Mouse (Mus musculus) embryonic facial prominence, embryonic 14.5 days (tissue): ENCODE data around the gene Anp32e. TPM values are rescaled to one million over a fixed set of nuclear protein-coding genes. Genes with fewer than 3 reads are reported as not detected.
"Not testable (repeated sequence)": the region's sequence is repeated elsewhere in the genome, so short reads cannot be mapped to it uniquely, and the experiment has no call there.

Experiments
- ATAC-seq: fragments of 200-750 bp; cut with Nextera tagmentation; 2 replicates; pipeline ENCODE4 v1.8.0; 2017; ENCODE audit warnings: low read depth, moderate number of reproducible peaks, moderate TSS enrichment
- DNase-seq: peaks from one replicate; pipeline ENCODE4 v3.0.0-alpha.2; 2015; ENCODE audit warnings: low spot score
- H3K27ac ChIP-seq: fragments of 300-500 bp; sonication (generic); replicated peaks from 2 replicates; pipeline ENCODE4 v1.5.1; 2014; ENCODE audit warnings: low read depth, mild to moderate bottlenecking, low read length, moderate library complexity
- H3K27me3 ChIP-seq: fragments of 300-500 bp; sonication (generic); replicated peaks from 2 replicates; pipeline ENCODE4 v1.6.1; 2014; ENCODE audit warnings: low read length; ENCODE audit not compliant: control insufficient read depth, insufficient read depth
- H3K36me3 ChIP-seq: fragments of 300-500 bp; sonication (generic); 2 replicates; pipeline ENCODE4 v1.6.1; 2014; ENCODE audit warnings: low read length, mixed read lengths; ENCODE audit not compliant: control insufficient read depth, insufficient read depth
- H3K4me1 ChIP-seq: fragments of 300-500 bp; sonication (generic); 2 replicates; pipeline ENCODE4 v1.6.1; 2014; ENCODE audit warnings: antibody characterized with exemption, low read length; ENCODE audit not compliant: control insufficient read depth, insufficient read depth
- H3K4me2 ChIP-seq: fragments of 300-500 bp; sonication (generic); 2 replicates; pipeline ENCODE4 v1.6.1; 2014; ENCODE audit warnings: low read depth, mild to moderate bottlenecking, low read length, moderate library complexity, mixed read lengths
- H3K4me3 ChIP-seq: fragments of 300-500 bp; sonication (generic); 2 replicates; pipeline ENCODE4 v1.5.1; 2014; ENCODE audit warnings: low read depth, mild to moderate bottlenecking, low read length
- H3K9ac ChIP-seq: fragments of 300-500 bp; sonication (generic); 2 replicates; pipeline ENCODE4 v1.6.1; 2014; ENCODE audit warnings: low read depth, mild to moderate bottlenecking, low read length, moderate library complexity, mixed read lengths
- H3K9me3 ChIP-seq: fragments of 300-500 bp; sonication (generic); 2 replicates; pipeline ENCODE4 v1.6.1; 2016; ENCODE audit warnings: low read length; ENCODE audit not compliant: control insufficient read depth
- WGBS: fragments of 180-500 bp; shearing (Covaris S2); extraction: QIAGEN DNeasy Blood & Tissue Kit; methylation state at CpG from one replicate; pipeline ENCODE4 v1.1.7; 2014; 5-methylcytosine and 5-hydroxymethylcytosine counted together
- polyA plus RNA-seq: library from polyadenylated mRNA; unstranded; fragments of >200 nt; fragmentation: Nextera tagmentation; extraction: Ambion mirVana; gene quantifications from 2 replicates; pipeline ENCODE4 v1.2.1, GENCODE M21; 2014

The Anp32e gene
- polyA plus RNA-seq, 1 experiment from 2014 or later: 62.6 TPM

DNA sequence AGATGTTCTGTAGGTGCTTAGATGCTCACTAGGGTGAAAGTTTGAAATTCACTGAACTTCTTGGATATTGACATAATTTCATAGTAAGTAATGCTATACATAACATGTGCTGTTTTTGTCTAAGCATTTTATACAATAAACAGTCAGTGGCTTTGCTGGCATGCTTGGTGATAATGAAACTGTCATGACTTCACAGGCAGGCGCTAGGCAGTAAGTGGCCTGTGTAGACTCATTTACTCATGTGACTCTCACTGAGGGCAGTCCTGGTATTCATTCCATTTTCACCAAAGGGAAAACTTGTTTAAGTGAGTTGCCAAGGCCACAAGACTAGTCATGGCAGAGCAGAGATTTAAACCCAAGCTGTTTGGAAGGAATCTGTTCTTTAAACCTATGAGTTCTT, 40.2 kb downstream of the Anp32e start:
- Histone ChIP-seq H3K4me3 (no peak overlapping the region), H3K4me1 (peaks cover 10% of the 10 kb centered on the region; the same call in 1 of the 2 replicates), H3K27ac (no peak overlapping the region), H3K36me3 (no peaks in the 10 kb centered on the region), H3K9ac (0 out of 2 replicates have a peak overlapping the region, but pooled peaks have one; percentile 20), H3K4me2 (no peak overlapping the region), H3K9me3 (no peaks in the 10 kb centered on the region), H3K27me3 (0 out of 2 replicates have a peak, but pooled peaks cover 7% of the 10 kb centered on the region)
- 88% methylated on average over 1 of the region's 1 CpGs for WGBS
- ATAC-seq (no peak), DNase-seq (no peak)

DNA sequence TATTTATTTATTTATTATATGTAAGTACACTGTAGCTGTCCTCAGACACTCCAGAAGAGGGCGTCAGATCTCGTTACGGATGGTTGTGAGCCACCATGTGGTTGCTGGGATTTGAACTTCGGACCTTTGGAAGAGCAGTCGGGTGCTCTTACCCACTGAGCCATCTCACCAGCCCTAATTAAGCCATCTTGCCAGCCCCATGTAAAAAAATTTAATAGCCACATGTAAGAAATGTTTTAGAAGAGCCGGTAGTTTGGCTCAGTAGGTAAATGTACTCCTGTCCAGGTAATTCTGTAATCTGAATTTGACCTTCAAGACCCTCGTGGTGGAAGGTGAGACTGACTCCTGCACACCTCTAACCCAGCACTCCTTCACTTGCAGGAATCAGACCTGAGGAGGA, 41.6 kb downstream of the Anp32e start:
- not testable (repeated sequence) for H3K9me3 ChIP-seq, H3K27me3 ChIP-seq, H3K4me2 ChIP-seq, H3K9ac ChIP-seq, ATAC-seq, DNase-seq, H3K27ac ChIP-seq, H3K36me3 ChIP-seq, H3K4me3 ChIP-seq
- WGBS: 58% methylated on average over 6 of the region's 7 CpGs
- peaks cover 10% of the 10 kb centered on the region; the same call in 1 of the 2 replicates for H3K4me1 ChIP-seq

DNA sequence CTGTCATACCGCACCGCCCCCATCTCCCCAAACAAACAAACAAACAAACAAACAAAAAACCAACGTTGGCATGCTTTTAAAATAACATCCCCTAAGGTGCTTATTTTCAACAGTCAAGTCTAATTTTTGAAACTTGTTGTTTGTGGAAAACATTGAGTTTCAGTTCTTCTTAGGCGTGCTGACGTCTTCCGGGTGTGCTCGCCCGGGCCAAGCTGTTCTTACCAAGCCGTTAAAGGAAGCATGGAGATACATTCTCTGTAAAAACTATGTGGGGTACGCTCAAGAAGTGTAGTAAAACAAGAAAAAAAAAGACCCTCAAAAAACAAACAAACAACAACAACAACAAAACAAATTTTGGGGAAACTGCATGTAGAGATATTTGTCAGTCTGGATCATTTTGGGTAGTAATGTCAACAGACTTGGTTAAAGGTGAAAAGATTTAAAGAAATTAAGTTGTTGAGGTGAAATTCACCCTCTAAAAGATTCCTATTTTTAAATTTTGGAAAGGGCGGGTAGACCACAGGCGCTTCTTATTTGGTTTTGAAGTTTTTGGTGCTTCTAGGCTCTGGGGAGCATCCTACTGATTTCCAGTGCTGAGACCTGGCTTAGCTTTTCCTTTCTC, 43.3 kb downstream of the Anp32e start:
- Histone ChIP-seq H3K4me3 (peak overlapping the region; percentile 35), H3K27me3 (0 out of 2 replicates have a peak, but pooled peaks cover 7% of the 10 kb centered on the region), H3K9me3 (no peaks in the 10 kb centered on the region), H3K4me1 (peaks cover 10% of the 10 kb centered on the region; the same call in 1 of the 2 replicates), H3K9ac (peak overlapping the region; percentile 62), H3K4me2 (peak overlapping the region; percentile 76), H3K36me3 (no peaks in the 10 kb centered on the region), H3K27ac (peak overlapping the region; percentile 64)
- DNase-seq: no peak
- 61% methylated on average over 12 of the region's 12 CpGs for WGBS
- no peak for ATAC-seq

DNA sequence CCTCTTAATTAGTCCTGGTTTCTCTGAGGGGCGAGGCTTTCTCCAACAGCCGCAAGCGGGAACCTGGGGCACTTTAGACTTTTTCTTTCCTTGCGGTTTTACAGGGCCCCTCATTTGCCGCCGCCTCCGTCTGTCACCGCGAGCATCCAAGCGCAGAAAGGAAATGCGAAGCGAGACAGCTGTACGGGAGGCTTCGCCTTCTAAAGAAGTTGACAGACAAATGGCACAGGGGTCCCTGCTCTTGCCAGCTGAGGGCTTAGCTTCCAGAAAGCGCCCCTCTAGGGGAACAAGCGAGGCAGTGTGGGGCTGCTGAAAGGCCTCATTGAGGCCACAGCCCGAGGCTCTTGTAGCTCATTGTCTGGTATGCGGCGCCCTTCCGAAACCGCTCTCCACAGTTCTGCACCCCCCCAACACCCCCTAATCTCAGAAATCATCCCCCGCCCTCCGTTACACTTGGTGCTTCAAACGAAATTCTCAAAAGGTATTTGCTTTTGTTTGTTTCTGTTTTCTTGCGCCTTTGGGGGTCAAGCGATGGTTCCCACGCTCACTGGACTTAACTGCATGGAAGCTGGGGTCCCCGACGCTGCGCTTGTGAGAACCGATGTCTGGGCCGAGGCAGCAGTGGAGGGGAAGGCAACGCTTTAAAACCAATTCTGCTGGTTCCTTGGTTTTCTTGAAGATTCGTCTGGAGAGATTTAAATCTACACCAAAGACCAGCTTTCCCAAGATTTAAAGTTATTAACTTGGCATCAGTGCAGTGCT, 44.0 kb downstream of the Anp32e start:
- WGBS: 3% methylated on average over 34 of the region's 34 CpGs
- peak overlapping the region; percentile 64 for H3K27ac ChIP-seq
- ATAC-seq (peak; percentile 93), DNase-seq (peak; percentile 94)
- no peaks in the 10 kb centered on the region for H3K36me3 ChIP-seq
- H3K4me3 ChIP-seq: peak overlapping the region; percentile 35
- H3K4me2 ChIP-seq: peak overlapping the region; percentile 76
- H3K4me1 ChIP-seq: peaks cover 10% of the 10 kb centered on the region; the same call in 1 of the 2 replicates
- H3K27me3 ChIP-seq: 0 out of 2 replicates have a peak, but pooled peaks cover 7% of the 10 kb centered on the region
- peak overlapping the region; percentile 62 for H3K9ac ChIP-seq
- no peaks in the 10 kb centered on the region for H3K9me3 ChIP-seq

DNA sequence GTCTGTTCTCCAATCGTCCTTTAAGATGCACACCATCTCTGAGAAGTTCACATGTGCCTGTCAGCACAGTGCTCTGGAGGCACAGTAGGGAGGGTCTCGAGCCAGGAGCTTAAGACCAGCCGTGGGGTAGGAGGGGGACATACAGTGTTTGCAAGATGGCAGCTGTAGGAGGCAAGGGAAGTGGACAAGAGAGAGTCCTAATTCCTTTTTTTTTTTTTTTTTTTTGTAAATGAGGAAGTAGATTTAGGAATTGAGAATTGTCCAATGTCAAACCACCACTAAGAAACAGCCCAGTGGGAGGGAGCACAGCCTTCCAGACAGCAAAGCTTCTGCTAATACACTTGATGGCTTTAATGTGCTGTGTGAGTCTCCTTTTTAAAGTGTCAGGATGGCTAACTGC, 48.0 kb downstream of the Anp32e start:
- 64% methylated on average over 3 of the region's 3 CpGs for WGBS
- 0 out of 2 replicates have a peak, but pooled peaks cover 7% of the 10 kb centered on the region for H3K27me3 ChIP-seq
- H3K4me2 ChIP-seq: no peak overlapping the region
- H3K9me3 ChIP-seq: no peaks in the 10 kb centered on the region
- no peak for ATAC-seq
- no peak for DNase-seq
- no peaks in the 10 kb centered on the region for H3K36me3 ChIP-seq
- H3K9ac ChIP-seq: no peak overlapping the region
- H3K4me3 ChIP-seq: no peak overlapping the region
- no peak overlapping the region for H3K27ac ChIP-seq
- H3K4me1 ChIP-seq: peaks cover 10% of the 10 kb centered on the region; the same call in 1 of the 2 replicates

DNA sequence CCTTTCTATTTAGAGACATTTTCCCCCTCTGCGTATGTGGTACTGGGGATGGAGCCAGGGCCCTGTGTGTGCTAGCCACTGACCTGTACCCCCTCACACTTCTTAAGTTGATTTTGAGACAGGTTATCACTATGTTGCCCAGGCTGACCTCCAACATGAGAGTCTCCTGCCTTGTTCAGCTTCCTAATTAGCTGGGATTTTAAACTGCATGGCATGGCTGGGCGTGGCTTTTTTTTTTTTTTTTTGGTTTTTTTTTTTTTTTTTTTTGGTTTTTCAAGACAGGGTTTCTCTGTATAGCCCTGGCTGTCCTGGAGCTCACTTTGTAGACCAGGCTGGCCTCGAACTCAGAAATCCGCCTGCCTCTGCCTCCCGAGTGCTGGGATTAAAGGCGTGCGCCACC, 48.5 kb downstream of the Anp32e start:
- ATAC-seq, H3K36me3 ChIP-seq, H3K4me1 ChIP-seq, H3K4me3 ChIP-seq, H3K27ac ChIP-seq, H3K9me3 ChIP-seq, H3K9ac ChIP-seq, DNase-seq, H3K27me3 ChIP-seq, H3K4me2 ChIP-seq: not testable (repeated sequence)
- 88% methylated on average over 7 of the region's 7 CpGs for WGBS

DNA sequence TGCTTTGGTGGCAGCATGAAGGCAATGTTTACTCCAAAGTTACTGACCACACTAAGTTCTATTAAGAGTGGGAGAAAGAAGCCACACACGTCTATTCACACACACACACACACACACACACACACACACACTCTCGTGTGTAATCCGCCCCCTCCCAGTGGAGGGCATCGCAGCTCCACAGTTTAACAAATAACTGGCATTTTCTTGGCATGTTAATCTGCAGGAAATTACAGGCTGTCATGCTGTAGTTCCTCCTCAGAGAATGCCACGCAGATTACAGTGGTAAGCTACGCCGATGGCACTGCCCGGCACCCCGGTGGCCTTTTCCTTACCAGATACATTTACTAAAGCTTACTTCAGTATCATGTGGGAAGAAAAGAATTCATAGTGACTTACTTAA, 49.2 kb downstream of the Anp32e start:
- WGBS: 64% methylated on average over 9 of the region's 9 CpGs
- no peak overlapping the region for H3K4me3 ChIP-seq
- 0 out of 2 replicates have a peak, but pooled peaks cover 7% of the 10 kb centered on the region for H3K27me3 ChIP-seq
- 0 out of 2 replicates have a peak, but pooled peaks cover 3% of the 10 kb centered on the region for H3K4me1 ChIP-seq
- ATAC-seq (peak; percentile 27; the same call in 1 of the 2 replicates), DNase-seq (no peak)
- H3K9me3 ChIP-seq: no peaks in the 10 kb centered on the region
- H3K27ac ChIP-seq: no peak overlapping the region
- H3K9ac ChIP-seq: no peak overlapping the region
- H3K4me2 ChIP-seq: no peak overlapping the region
- no peaks in the 10 kb centered on the region for H3K36me3 ChIP-seq

DNA sequence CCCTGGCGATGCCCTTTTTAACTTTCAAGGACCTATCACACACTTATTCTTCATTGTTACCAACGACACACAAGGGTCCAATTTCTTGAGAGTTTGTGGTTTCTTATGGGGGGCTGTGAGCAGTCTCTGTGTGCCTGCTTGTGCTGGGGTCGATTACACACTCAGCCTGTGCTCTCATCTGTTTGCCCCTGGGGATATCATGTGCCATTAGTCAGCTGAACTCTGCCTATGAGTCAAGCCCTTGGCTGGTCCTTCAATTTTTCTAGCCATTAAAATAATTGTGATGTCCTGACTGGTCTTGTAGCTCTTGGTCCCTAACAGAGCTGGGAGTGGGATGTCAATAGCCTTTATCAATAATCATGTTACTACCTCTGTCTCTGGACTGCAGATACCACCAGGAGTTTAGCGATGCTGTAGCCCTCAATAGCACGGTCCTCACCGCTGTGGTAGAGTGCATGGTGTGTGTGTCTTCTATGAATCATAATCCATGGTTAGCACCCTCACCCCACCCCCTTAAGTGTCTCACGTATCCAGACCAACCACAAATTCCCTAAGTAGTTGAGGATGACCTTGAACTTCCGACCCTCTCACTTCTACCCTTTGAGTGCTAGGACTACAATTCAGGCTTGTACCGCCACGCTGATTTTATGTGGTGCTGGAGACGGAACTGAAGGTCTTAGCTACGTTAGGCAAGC, 51.4 kb downstream of the Anp32e start:
- no peak overlapping the region for H3K9ac ChIP-seq
- H3K4me1 ChIP-seq: peaks cover 9% of the 10 kb centered on the region
- no peak overlapping the region for H3K27ac ChIP-seq
- no peak overlapping the region for H3K4me3 ChIP-seq
- H3K36me3 ChIP-seq: no peaks in the 10 kb centered on the region
- no peak overlapping the region for H3K4me2 ChIP-seq
- H3K27me3 ChIP-seq: no peaks in the 10 kb centered on the region
- no peak for ATAC-seq
- H3K9me3 ChIP-seq: no peaks in the 10 kb centered on the region
- WGBS: 74% methylated on average over 12 of the region's 12 CpGs
- DNase-seq: no peak
